Mouse (Mus musculus): ENCODE results near the gene Tdrd9. TPM values are rescaled to one million over a fixed set of nuclear protein-coding genes. Genes with fewer than 3 reads are reported as not detected.
"Not testable (repeated sequence)": the region's sequence is repeated elsewhere in the genome, so short reads cannot be mapped to it uniquely, and the experiment has no call there.

The Tdrd9 gene
- polyA plus RNA-seq, 1 experiment: 0.25 TPM

- Histone ChIP-seq H3K4me3 (ENCODE audit: insufficient read depth, low read length) (no peak overlapping the region), H3K4me1 (ENCODE audit: control insufficient read depth, insufficient read depth, low read length) (no peaks in the 10 kb centered on the region), H3K27ac (ENCODE audit: insufficient read depth, low read length) (no peak overlapping the region)
- TF ChIP-seq POLR2A (IDR thresholded peaks at IDR 0.05; ENCODE audit: extremely low read depth, insufficient read depth, low read length): no peak
- TF ChIP-seq CTCF (IDR thresholded peaks at IDR 0.05; ENCODE audit: extremely low read depth, insufficient read depth, low read length): no peak
Measured at GRCm38 (mm10) chr12:112024581-112025310, 53.4 kb downstream of the Tdrd9 start.

GRCm38 (mm10) chr12:112025457-112025856 is 54.1 kb downstream of the Tdrd9 start:
- Histone ChIP-seq H3K4me3 (ENCODE audit: insufficient read depth, low read length) (no peak overlapping the region), H3K27ac (ENCODE audit: insufficient read depth, low read length) (no peak overlapping the region), H3K4me1 (ENCODE audit: control insufficient read depth, insufficient read depth, low read length) (no peaks in the 10 kb centered on the region)
- TF ChIP-seq CTCF (IDR thresholded peaks at IDR 0.05; ENCODE audit: extremely low read depth, insufficient read depth, low read length): no peak
- TF ChIP-seq POLR2A (IDR thresholded peaks at IDR 0.05; ENCODE audit: extremely low read depth, insufficient read depth, low read length): no peak

GRCm38 (mm10) chr12:112025907-112026645 is 54.7 kb downstream of the Tdrd9 start:
- TF ChIP-seq CTCF (IDR thresholded peaks at IDR 0.05; ENCODE audit: extremely low read depth, insufficient read depth, low read length) (no peak), POLR2A (IDR thresholded peaks at IDR 0.05; ENCODE audit: extremely low read depth, insufficient read depth, low read length) (no peak)
- Histone ChIP-seq H3K4me1 (ENCODE audit: control insufficient read depth, insufficient read depth, low read length) (no peaks in the 10 kb centered on the region), H3K4me3 (ENCODE audit: insufficient read depth, low read length) (no peak overlapping the region), H3K27ac (ENCODE audit: insufficient read depth, low read length) (no peak overlapping the region)

- H3K27ac ChIP-seq (ENCODE audit: insufficient read depth, low read length): no peak overlapping the region
- no peaks in the 10 kb centered on the region for H3K4me1 ChIP-seq (ENCODE audit: control insufficient read depth, insufficient read depth, low read length)
- H3K4me3 ChIP-seq (ENCODE audit: insufficient read depth, low read length): no peak overlapping the region
- TF ChIP-seq POLR2A (IDR thresholded peaks at IDR 0.05; ENCODE audit: extremely low read depth, insufficient read depth, low read length) (no peak), CTCF (IDR thresholded peaks at IDR 0.05; ENCODE audit: extremely low read depth, insufficient read depth, low read length) (no peak)
Measured at GRCm38 (mm10) chr12:112027408-112027807, 56.0 kb downstream of the Tdrd9 start.

GRCm38 (mm10) chr12:112033409-112033975 is 62.1 kb downstream of the Tdrd9 start:
- TF ChIP-seq POLR2A (IDR thresholded peaks at IDR 0.05; ENCODE audit: extremely low read depth, insufficient read depth, low read length) (no peak), CTCF (IDR thresholded peaks at IDR 0.05; ENCODE audit: extremely low read depth, insufficient read depth, low read length) (no peak)
- no peak overlapping the region for H3K27ac ChIP-seq (ENCODE audit: insufficient read depth, low read length)
- H3K4me1 ChIP-seq (ENCODE audit: control insufficient read depth, insufficient read depth, low read length): peaks cover 4% of the 10 kb centered on the region; the same call in 1 of the 2 replicates
- H3K4me3 ChIP-seq (ENCODE audit: insufficient read depth, low read length): no peak overlapping the region

- H3K4me3 ChIP-seq (ENCODE audit: insufficient read depth, low read length); H3K27ac ChIP-seq (ENCODE audit: insufficient read depth, low read length); H3K4me1 ChIP-seq (ENCODE audit: control insufficient read depth, insufficient read depth, low read length): not testable (repeated sequence)
Measured at GRCm38 (mm10) chr12:112035341-112036100, 64.2 kb downstream of the Tdrd9 start.

GRCm38 (mm10) chr12:112038441-112038840 is 67.1 kb downstream of the Tdrd9 start:
- TF ChIP-seq CTCF (IDR thresholded peaks at IDR 0.05; ENCODE audit: extremely low read depth, insufficient read depth, low read length) (no peak), POLR2A (IDR thresholded peaks at IDR 0.05; ENCODE audit: extremely low read depth, insufficient read depth, low read length) (no peak)
- H3K27ac ChIP-seq (ENCODE audit: insufficient read depth, low read length): no peak overlapping the region
- 0 out of 2 replicates have a peak, but pooled peaks cover under 1% of the 10 kb centered on the region for H3K4me1 ChIP-seq (ENCODE audit: control insufficient read depth, insufficient read depth, low read length)
- no peak overlapping the region for H3K4me3 ChIP-seq (ENCODE audit: insufficient read depth, low read length)

GRCm38 (mm10) chr12:112039169-112039568 is 67.8 kb downstream of the Tdrd9 start:
- Histone ChIP-seq H3K27ac (ENCODE audit: insufficient read depth, low read length) (no peak overlapping the region), H3K4me3 (ENCODE audit: insufficient read depth, low read length) (no peak overlapping the region), H3K4me1 (ENCODE audit: control insufficient read depth, insufficient read depth, low read length) (no peaks in the 10 kb centered on the region)
- no peak for TF ChIP-seq CTCF (IDR thresholded peaks at IDR 0.05; ENCODE audit: extremely low read depth, insufficient read depth, low read length)
- TF ChIP-seq POLR2A (IDR thresholded peaks at IDR 0.05; ENCODE audit: extremely low read depth, insufficient read depth, low read length): no peak

- H3K4me3 ChIP-seq (ENCODE audit: insufficient read depth, low read length): no peak overlapping the region
- no peaks in the 10 kb centered on the region for H3K4me1 ChIP-seq (ENCODE audit: control insufficient read depth, insufficient read depth, low read length)
- TF ChIP-seq CTCF (IDR thresholded peaks at IDR 0.05; ENCODE audit: extremely low read depth, insufficient read depth, low read length) (no peak), POLR2A (IDR thresholded peaks at IDR 0.05; ENCODE audit: extremely low read depth, insufficient read depth, low read length) (no peak)
- no peak overlapping the region for H3K27ac ChIP-seq (ENCODE audit: insufficient read depth, low read length)
Measured at GRCm38 (mm10) chr12:112042681-112043080, 71.3 kb downstream of the Tdrd9 start.

Data from cortical plate, adult 2 months (tissue).